Mouse (Mus musculus) thymus, adult 2 months (tissue): ENCODE results near the gene Tchhl1. TPM values are rescaled to one million over a fixed set of nuclear protein-coding genes. Genes with fewer than 3 reads are reported as not detected.

ENCODE experiments used
- DNase-seq: peaks from one replicate; pipeline ENCODE4 v3.0.0; 2021
- H3K27ac ChIP-seq: fragments of 200-500 bp; 2 replicates; pipeline ENCODE4 v1.5.1; 2012; ENCODE audit warnings: low read length, control low read depth; ENCODE audit not compliant: control insufficient read depth, insufficient read depth
- H3K27me3 ChIP-seq: fragments of 200-500 bp; 2 replicates; pipeline ENCODE4 v1.6.1; 2012; ENCODE audit warnings: mild to moderate bottlenecking, low read length, moderate library complexity, mixed read lengths; ENCODE audit not compliant: control insufficient read depth, insufficient read depth
- H3K36me3 ChIP-seq: fragments of 200-500 bp; 2 replicates; pipeline ENCODE4 v1.6.1; 2012; ENCODE audit warnings: mild to moderate bottlenecking, low read length, moderate library complexity; ENCODE audit not compliant: control insufficient read depth, insufficient read depth
- H3K4me1 ChIP-seq: fragments of 200-500 bp; replicated peaks from 2 replicates; pipeline ENCODE4 v1.6.1; 2012; ENCODE audit warnings: low read length; ENCODE audit not compliant: control insufficient read depth, insufficient read depth
- H3K4me3 ChIP-seq: fragments of 200-500 bp; 2 replicates; pipeline ENCODE4 v1.5.1; 2012; ENCODE audit warnings: mild to moderate bottlenecking, low read length, control low read depth, moderate library complexity; ENCODE audit not compliant: control insufficient read depth, insufficient read depth
- CTCF ChIP-seq: fragments of 200-500 bp; IDR thresholded peaks from 2 replicates; pipeline ENCODE4 v1.5.1; 2012; ENCODE audit warnings: mild to moderate bottlenecking, control low read depth, low read length, moderate library complexity, borderline replicate concordance; ENCODE audit not compliant: control insufficient read depth, poor library complexity, insufficient read depth; ENCODE audit errors: extremely low read depth
- POLR2A ChIP-seq: fragments of 200-500 bp; IDR thresholded peaks from 2 replicates; pipeline ENCODE4 v1.6.1; 2012; ENCODE audit warnings: mild to moderate bottlenecking, low read length, control low read depth, moderate library complexity; ENCODE audit not compliant: control insufficient read depth, poor library complexity, insufficient read depth; ENCODE audit errors: extremely low read depth
- WGBS: fragments of 180-500 bp; shearing (Covaris S2); methylation state at CpG from one replicate; pipeline ENCODE4 v1.1.7; 2018; 5-methylcytosine and 5-hydroxymethylcytosine counted together
- polyA plus RNA-seq: library from polyadenylated mRNA; depleted of rRNA; stranded (reverse); fragments of >200 nt; gene quantifications from 2 replicates; pipeline ENCODE4 v1.2.3, GENCODE M21; 2012; rRNA removed

Tchhl1 gene
- polyA plus RNA-seq = not detected in 2 replicates

DNA sequence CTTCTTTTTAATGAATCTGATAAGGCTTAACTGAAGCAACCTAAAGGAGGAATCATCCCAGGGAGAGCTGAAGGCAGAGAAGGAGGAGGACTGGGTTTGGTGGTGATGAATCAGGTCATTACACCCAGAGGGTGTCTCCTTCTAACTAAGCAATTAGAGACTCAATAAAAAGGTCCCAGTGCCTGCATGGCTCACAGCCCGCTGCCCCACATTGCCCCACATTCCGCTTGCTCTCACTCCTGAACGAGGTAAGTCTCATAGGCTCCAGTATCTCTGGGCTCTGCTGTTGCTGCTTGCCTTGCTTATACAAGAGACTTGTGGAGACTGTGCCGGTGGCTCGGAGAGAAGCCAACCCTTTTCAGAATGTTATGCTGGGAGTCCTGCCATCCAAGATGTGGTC lies at the start of gene Tchhl1:
TSS of gene Tchhl1 (plus strand) at position 194 of the 400 bp plus-strand sequence.
- Histone ChIP-seq H3K27ac (no peak within 1 kb of the TSS), H3K4me1 (no peaks in the 10 kb centered on the region), H3K36me3 (no peaks in the 10 kb centered on the region), H3K27me3 (0 out of 2 replicates have a peak, but pooled peaks cover 2% of the 10 kb centered on the region), H3K4me3 (no peak within 1 kb of the TSS)
- no peak for DNase-seq
- no peak for TF ChIP-seq POLR2A
- no peak for TF ChIP-seq CTCF
- WGBS = 52% methylated on average over 5 of the region's 5 CpGs

DNA sequence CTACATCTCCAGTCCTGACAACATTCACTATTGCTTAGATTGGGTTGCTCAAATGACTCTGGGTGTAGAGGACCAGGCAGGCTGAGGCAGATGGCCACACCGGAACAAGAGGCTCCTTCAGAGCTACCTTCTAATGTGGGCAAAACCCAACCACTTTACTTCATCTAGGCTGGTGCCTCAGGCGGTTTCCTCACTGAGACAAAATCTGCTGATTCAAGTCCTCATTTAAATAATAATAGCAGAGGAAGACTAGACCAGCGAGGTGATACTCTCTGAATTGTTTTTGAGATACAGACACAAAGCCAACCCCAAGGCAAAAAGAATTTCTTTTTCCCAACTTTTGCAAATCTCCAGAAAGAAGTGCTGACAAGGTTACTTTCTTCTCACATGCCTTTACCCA lies 36.9 kb upstream of the Tchhl1 start:
- H3K36me3 ChIP-seq = no peaks in the 10 kb centered on the region
- no peak overlapping the region for H3K4me3 ChIP-seq
- H3K27me3 ChIP-seq = no peaks in the 10 kb centered on the region
- no peak for DNase-seq
- TF ChIP-seq POLR2A = no peak
- TF ChIP-seq CTCF = no peak
- WGBS = 35% methylated on average over 3 of the region's 3 CpGs
- H3K27ac ChIP-seq = no peak overlapping the region
- H3K4me1 ChIP-seq = no peaks in the 10 kb centered on the region

DNA sequence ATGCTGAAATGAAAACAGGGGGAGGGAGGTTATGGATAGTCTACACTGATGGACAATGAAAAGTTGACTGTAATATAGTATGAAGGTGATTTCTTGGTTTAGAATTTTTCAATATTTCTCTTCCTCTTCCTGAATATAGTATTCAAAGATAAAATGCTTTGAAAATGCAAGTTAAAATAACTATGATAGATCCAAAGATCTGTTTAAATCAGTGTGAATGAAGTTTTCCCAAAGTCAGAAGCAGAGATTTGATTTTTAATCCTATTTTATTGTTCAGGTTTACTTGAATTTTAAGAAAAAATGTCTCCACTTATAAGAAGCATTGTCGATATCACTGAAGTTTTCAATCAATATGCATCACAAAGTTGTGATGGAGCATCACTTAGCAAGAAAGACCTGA lies 26.5 kb upstream of the Tchhl1 start, which contains the start of gene Tchh:
TSS of gene Tchh (plus strand) at position 301 of the 400 bp plus-strand sequence.
- no peak for TF ChIP-seq POLR2A
- TF ChIP-seq CTCF = no peak
- peaks cover 11% of the 10 kb centered on the region for H3K4me1 ChIP-seq
- H3K27ac ChIP-seq = no peak within 1 kb of the TSS
- H3K4me3 ChIP-seq = no peak within 1 kb of the TSS
- no peaks in the 10 kb centered on the region for H3K36me3 ChIP-seq
- no peak for DNase-seq
- 87% methylated on average over 1 of the region's 1 CpGs for WGBS
- H3K27me3 ChIP-seq = peaks cover 19% of the 10 kb centered on the region; the same call in 1 of the 2 replicates

DNA sequence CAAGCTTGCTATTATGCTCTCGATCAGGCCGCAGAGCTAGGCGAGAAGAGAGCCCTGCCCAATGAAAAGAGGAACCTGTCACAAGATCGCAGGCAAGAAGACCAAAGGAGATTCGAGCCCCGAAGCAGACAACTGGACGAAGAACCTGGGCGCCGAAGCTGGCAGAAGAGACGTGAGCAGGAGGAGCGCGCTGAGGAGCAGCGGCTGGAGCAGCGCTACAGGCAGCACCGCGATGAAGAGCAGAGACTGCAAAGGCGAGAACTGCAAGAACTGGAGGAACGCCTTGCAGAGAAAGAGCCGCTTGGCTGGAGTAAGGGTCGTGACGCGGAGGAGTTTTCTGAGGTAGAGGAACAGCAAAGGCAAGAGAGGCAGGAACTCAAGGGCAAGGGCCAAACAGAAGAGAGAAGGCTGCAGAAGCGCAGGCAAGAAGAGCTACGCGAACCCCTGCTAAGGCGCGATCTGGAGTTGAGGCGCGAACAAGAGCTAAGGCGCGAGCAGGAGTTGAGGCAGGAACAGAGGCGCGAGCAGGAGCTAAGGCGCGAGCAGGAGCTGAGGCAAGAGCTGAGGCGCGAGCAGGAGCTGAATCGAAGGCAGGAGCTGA lies 25.0 kb upstream of the Tchhl1 start:
- Histone ChIP-seq H3K4me3 (peak overlapping the region; percentile 37), H3K27me3 (peaks cover 23% of the 10 kb centered on the region), H3K36me3 (no peaks in the 10 kb centered on the region), H3K4me1 (peaks cover 11% of the 10 kb centered on the region), H3K27ac (no peak overlapping the region)
- no peak for TF ChIP-seq CTCF
- TF ChIP-seq POLR2A = no peak
- WGBS = 2% methylated on average over 38 of the region's 38 CpGs
- no peak for DNase-seq

DNA sequence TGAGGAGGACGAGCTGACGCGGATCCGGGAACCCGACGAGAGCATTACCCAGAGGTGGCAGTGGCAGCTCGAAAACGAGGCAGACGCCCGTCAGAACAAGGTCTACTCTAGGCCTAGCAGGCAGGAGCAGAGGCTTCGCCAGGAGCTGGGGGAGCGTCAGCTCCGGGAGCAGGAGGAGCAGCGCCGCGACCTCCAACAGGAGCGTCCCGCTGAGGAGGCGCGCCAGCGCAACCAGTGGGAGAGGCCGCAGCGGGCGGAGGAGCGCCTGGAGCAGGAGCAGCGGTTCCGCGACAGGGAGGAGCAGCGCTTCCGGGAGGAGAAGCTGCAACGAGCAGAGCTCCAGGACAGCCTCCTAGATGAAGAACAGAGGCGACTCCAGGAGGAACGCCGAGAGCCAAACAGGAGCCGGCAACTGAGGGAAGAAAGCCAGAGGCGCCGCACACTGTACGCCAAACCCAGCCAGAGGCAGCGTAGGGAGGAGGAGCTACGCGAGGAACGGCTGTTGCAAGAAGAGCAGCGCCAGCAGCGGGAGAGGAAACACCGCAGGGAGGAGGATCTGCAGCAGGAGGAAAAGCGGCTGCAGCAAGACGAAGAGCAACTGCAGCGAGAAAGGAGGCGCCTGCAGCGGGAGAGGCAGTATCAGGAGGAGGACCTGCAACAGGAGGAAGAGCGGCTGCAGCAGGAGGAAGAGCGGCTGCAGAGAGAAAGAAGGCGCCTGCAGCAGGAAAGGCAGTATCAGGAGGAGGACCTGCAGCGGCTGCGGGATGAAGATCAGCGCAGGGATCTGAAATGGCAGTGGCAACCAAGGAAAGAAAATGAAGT lies 24.0 kb upstream of the Tchhl1 start:
- Histone ChIP-seq H3K36me3 (no peaks in the 10 kb centered on the region), H3K27me3 (peaks cover 23% of the 10 kb centered on the region), H3K4me3 (peak overlapping the region; percentile 37), H3K4me1 (peaks cover 11% of the 10 kb centered on the region), H3K27ac (no peak overlapping the region)
- 2% methylated on average over 56 of the region's 56 CpGs for WGBS
- DNase-seq = peak; percentile 22
- TF ChIP-seq POLR2A (0 out of 2 replicates have a peak, but pooled peaks have one; percentile 22), CTCF (no peak)

DNA sequence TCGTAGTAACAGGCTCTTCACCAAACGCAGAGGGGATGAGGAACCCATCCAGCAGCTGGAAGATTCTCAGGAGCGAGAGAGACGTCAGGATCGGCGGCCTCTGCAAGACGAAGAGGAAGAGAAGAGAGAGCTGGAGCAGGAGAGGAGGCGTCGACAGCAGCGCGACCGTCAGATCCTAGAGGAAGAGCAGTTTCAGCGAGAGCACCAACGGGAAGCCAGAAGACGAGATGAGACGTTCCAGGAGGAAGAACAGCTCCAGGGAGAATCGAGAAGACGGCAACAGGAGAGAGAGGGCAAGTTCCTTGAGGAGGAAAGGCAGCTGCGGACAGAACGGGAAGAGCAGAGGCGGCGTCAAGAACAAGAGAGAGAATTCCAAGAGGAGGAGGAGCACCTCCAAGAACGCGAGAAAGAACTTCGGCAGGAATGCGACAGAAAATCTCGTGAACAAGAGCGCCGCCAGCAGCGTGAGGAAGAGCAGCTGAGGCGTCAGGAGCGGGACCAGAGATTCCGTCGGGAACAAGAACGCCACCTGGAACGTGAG lies 23.3 kb upstream of the Tchhl1 start:
- Histone ChIP-seq H3K27me3 (peaks cover 23% of the 10 kb centered on the region), H3K36me3 (no peaks in the 10 kb centered on the region), H3K4me3 (0 out of 2 replicates have a peak overlapping the region, but pooled peaks have one; percentile 37), H3K4me1 (peaks cover 11% of the 10 kb centered on the region), H3K27ac (no peak overlapping the region)
- DNase-seq = no peak
- 3% methylated on average over 36 of the region's 36 CpGs for WGBS
- no peak for TF ChIP-seq CTCF
- TF ChIP-seq POLR2A = no peak
